Mouse (Mus musculus) neural tube, embryonic 12.5 days (tissue): ENCODE data around the gene Ankrd45. TPM values are rescaled to one million over a fixed set of nuclear protein-coding genes. Genes with fewer than 3 reads are reported as not detected.
"Not testable (repeated sequence)": the region's sequence is repeated elsewhere in the genome, so short reads cannot be mapped to it uniquely, and the experiment has no call there.

Experiments
- ATAC-seq: fragments of 200-750 bp; cut with Nextera tagmentation; 2 replicates; pipeline ENCODE4 v1.8.0; 2017; ENCODE audit warnings: low read depth, mild to moderate bottlenecking, moderate TSS enrichment, moderate library complexity; ENCODE audit not compliant: low FRiP score
- H3K27ac ChIP-seq: fragments of 300-500 bp; sonication (generic); 2 replicates; pipeline ENCODE4 v1.5.1; 2016
- H3K27me3 ChIP-seq: fragments of 300-500 bp; sonication (generic); replicated peaks from 2 replicates; pipeline ENCODE4 v1.6.1; 2016; ENCODE audit warnings: mild to moderate bottlenecking
- H3K36me3 ChIP-seq: fragments of 300-500 bp; sonication (generic); 2 replicates; pipeline ENCODE4 v1.6.1; 2016; ENCODE audit warnings: mild to moderate bottlenecking
- H3K4me1 ChIP-seq: fragments of 300-500 bp; sonication (generic); 2 replicates; pipeline ENCODE4 v1.6.1; 2016
- H3K4me2 ChIP-seq: fragments of 300-500 bp; sonication (generic); replicated peaks from 2 replicates; pipeline ENCODE4 v1.6.1; 2016; ENCODE audit warnings: mild to moderate bottlenecking
- H3K4me3 ChIP-seq: fragments of 300-500 bp; sonication (generic); 2 replicates; pipeline ENCODE4 v1.5.1; 2016
- H3K9ac ChIP-seq: fragments of 300-500 bp; sonication (generic); 2 replicates; pipeline ENCODE4 v1.6.1; 2016; ENCODE audit warnings: mild to moderate bottlenecking
- H3K9me3 ChIP-seq: fragments of 300-500 bp; sonication (generic); 2 replicates; pipeline ENCODE4 v1.6.1; 2016; ENCODE audit warnings: mild to moderate bottlenecking
- WGBS: fragments of 180-500 bp; shearing (Covaris S2); methylation state at CpG from one replicate; pipeline ENCODE4 v1.1.7; 2016; 5-methylcytosine and 5-hydroxymethylcytosine counted together
- polyA plus RNA-seq: library from polyadenylated mRNA; unstranded; fragments of >200 nt; fragmentation: Nextera tagmentation; extraction: Ambion mirVana; gene quantifications from 2 replicates; pipeline ENCODE4 v1.2.1, GENCODE M21; 2016

Gene Ankrd45
- polyA plus RNA-seq, 1 experiment from 2014 or later, result 6.4 TPM

DNA sequence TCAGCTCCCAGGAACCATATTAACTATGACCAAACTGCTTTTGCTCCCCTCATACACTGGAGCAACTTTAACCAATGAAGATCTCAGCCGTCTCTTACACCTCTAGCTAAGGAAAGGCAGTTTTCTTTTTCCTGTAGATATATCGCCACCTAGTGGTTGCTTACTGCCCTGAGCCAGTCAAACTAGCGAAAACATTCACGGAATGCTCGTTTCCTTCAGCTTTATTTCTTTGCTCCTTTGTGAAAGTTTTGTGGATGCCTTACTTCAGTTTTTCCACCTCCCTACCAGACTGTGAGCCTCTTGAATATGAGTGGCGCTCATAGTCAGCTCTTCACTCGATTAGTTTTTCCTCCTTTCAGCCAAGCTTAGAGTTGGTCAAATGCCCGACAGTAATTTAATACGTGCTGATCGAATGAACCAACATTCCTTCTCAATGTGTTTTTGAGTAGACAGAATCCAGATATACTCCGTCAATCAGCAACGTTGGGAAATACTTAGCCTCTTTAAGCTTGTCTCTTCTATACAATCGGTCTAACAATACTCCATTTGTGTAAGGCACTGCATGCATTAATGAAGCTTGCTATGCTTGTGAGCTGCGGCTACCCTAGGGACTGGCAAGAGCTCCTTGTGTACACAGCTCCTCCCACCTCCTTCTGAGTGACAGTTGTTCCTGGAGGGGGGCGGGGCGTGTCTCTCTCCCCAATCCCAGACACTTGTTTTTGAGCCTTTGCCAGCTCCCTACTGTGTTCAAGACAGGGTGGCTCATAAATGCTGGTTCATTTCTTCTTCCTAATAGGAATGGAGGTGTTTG, 53.3 kb downstream of the Ankrd45 start:
- Histone ChIP-seq H3K27ac (no peak overlapping the region), H3K9me3 (no peaks in the 10 kb centered on the region), H3K9ac (peak overlapping the region; percentile 13; the same call in 1 of the 2 replicates), H3K27me3 (no peaks in the 10 kb centered on the region), H3K4me2 (peak overlapping the region; percentile 62), H3K4me3 (peak overlapping the region; percentile 37), H3K4me1 (no peaks in the 10 kb centered on the region), H3K36me3 (no peaks in the 10 kb centered on the region)
- under 1% methylated on average over 16 of the region's 16 CpGs for WGBS
- peak; percentile 99 for ATAC-seq

GRCm38 (mm10) chr1:161196364-161196763, 53.9 kb downstream of the Ankrd45 start:
- H3K36me3 ChIP-seq, H3K27ac ChIP-seq, H3K27me3 ChIP-seq, H3K9ac ChIP-seq, H3K4me1 ChIP-seq, H3K9me3 ChIP-seq: not testable (repeated sequence)
- 61% methylated on average over 11 of the region's 11 CpGs for WGBS
- Histone ChIP-seq H3K4me2 (peak overlapping the region; percentile 62), H3K4me3 (0 out of 2 replicates have a peak overlapping the region, but pooled peaks have one; percentile 37)
- peak; percentile 11; the same call in 1 of the 2 replicates for ATAC-seq

- H3K27ac ChIP-seq, result no peak overlapping the region
- H3K4me3 ChIP-seq, result no peak overlapping the region
- no peaks in the 10 kb centered on the region for H3K4me1 ChIP-seq
- no peak for ATAC-seq
- H3K36me3 ChIP-seq, result no peaks in the 10 kb centered on the region
- no peak overlapping the region for H3K4me2 ChIP-seq
- no peak overlapping the region for H3K9ac ChIP-seq
- 76% methylated on average over 5 of the region's 5 CpGs for WGBS
- H3K27me3 ChIP-seq, result no peaks in the 10 kb centered on the region
- no peaks in the 10 kb centered on the region for H3K9me3 ChIP-seq
These were observed 57.4 kb downstream of the Ankrd45 start for GRCm38 (mm10) chr1:161199856-161200255.

- no peaks in the 10 kb centered on the region for H3K4me1 ChIP-seq
- no peaks in the 10 kb centered on the region for H3K36me3 ChIP-seq
- no peak overlapping the region for H3K27ac ChIP-seq
- no peak overlapping the region for H3K4me2 ChIP-seq
- no peaks in the 10 kb centered on the region for H3K27me3 ChIP-seq
- no peak overlapping the region for H3K9ac ChIP-seq
- 34% methylated on average over 4 of the region's 4 CpGs for WGBS
- H3K9me3 ChIP-seq, result no peaks in the 10 kb centered on the region
- ATAC-seq, result no peak
- no peak overlapping the region for H3K4me3 ChIP-seq
These were observed 72.0 kb downstream of the Ankrd45 start for GRCm38 (mm10) chr1:161214465-161214864.

- H3K27me3 ChIP-seq, result no peaks in the 10 kb centered on the region
- H3K9ac ChIP-seq, result no peak overlapping the region
- WGBS, result 70% methylated on average over 3 of the region's 3 CpGs
- H3K36me3 ChIP-seq, result no peaks in the 10 kb centered on the region
- H3K4me2 ChIP-seq, result no peak overlapping the region
- ATAC-seq, result no peak
- H3K4me3 ChIP-seq, result no peak overlapping the region
- H3K27ac ChIP-seq, result no peak overlapping the region
- H3K9me3 ChIP-seq, result no peaks in the 10 kb centered on the region
- H3K4me1 ChIP-seq, result no peaks in the 10 kb centered on the region
These were observed 77.3 kb downstream of the Ankrd45 start for GRCm38 (mm10) chr1:161219816-161220215.

Other genes starting within 250 kb of the Ankrd45 start
- 8.7 and 8.8 TPM in 2 replicates for gene Rc3h1, start 236.3 kb upstream of the Ankrd45 start, polyA plus RNA-seq
- gene Serpinc1, start 164.1 kb upstream of the Ankrd45 start, polyA plus RNA-seq, result 2.4 and 2.5 TPM in 2 replicates
- 8.7 and 10.3 TPM in 2 replicates for gene Zbtb37, start 107.8 kb upstream of the Ankrd45 start, polyA plus RNA-seq
- gene Dars2, start 72.0 kb upstream of the Ankrd45 start, polyA plus RNA-seq, result 35.2 and 39.5 TPM in 2 replicates
- gene Cenpl, start 72.0 kb upstream of the Ankrd45 start, polyA plus RNA-seq, result 23.0 and 23.7 TPM in 2 replicates
- 22.2 and 22.4 TPM in 2 replicates for gene Klhl20, start 11.2 kb upstream of the Ankrd45 start, polyA plus RNA-seq
- 0.22 and 0.28 TPM in 2 replicates for gene Tex50, start 16.6 kb downstream of the Ankrd45 start, polyA plus RNA-seq
- 301 and 314 TPM in 2 replicates for gene Prdx6, start 108.5 kb downstream of the Ankrd45 start, polyA plus RNA-seq